Mouse (Mus musculus): ENCODE data around the gene Tmem39b. TPM values are rescaled to one million over a fixed set of nuclear protein-coding genes. Genes with fewer than 3 reads are reported as not detected.
"Not testable (repeated sequence)": the region's sequence is repeated elsewhere in the genome, so short reads cannot be mapped to it uniquely, and the experiment has no call there.

The Tmem39b gene
- polyA plus RNA-seq, 1 experiment from 2014 or later: 13.4 TPM

DNA sequence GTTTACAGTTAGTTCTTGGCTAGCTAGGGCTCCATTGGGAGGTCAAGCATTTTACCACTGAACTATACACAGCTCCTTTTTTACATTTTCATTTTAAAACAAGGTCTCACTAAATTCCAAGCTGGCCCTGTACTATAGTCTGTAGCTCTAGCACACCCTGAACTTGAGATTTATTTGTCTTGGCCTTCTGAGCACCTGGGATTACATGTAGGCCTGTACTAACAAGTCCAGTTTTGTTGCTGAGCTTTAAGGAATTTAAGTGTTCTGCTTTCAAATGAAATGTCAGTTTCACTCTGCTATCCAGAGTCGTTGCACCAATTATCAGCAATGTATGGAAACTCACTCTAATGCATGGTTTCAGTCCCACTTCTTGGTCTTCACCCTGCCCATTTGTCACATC is 39.5 kb upstream of the Tmem39b start:
- H3K36me3 ChIP-seq (ENCODE audit: control insufficient read depth, insufficient read depth, low read length): no peaks in the 10 kb centered on the region
- 69% methylated on average over 1 of the region's 1 CpGs for WGBS
- no peaks in the 10 kb centered on the region for H3K27me3 ChIP-seq (ENCODE audit: control insufficient read depth, insufficient read depth, low read depth, low read length)
- H3K4me2 ChIP-seq (ENCODE audit: low read depth, low read length): no peak overlapping the region
- no peak overlapping the region for H3K9ac ChIP-seq (ENCODE audit: low read length)
- no peak overlapping the region for H3K4me3 ChIP-seq (ENCODE audit: low read length)
- peaks cover 25% of the 10 kb centered on the region for H3K4me1 ChIP-seq (replicated peaks; ENCODE audit: control insufficient read depth, insufficient read depth, low read length)
- no peaks in the 10 kb centered on the region for H3K9me3 ChIP-seq (ENCODE audit: control insufficient read depth, low read length)
- peak overlapping the region; percentile 20 for H3K27ac ChIP-seq (ENCODE audit: low read length)
- ATAC-seq (ENCODE audit: low read depth): no peak

GRCm38 (mm10) chr4:129735485-129735884 is 38.8 kb upstream of the Tmem39b start:
- not testable (repeated sequence) for H3K27me3 ChIP-seq (ENCODE audit: control insufficient read depth, insufficient read depth, low read depth, low read length); H3K9ac ChIP-seq (ENCODE audit: low read length); H3K4me3 ChIP-seq (ENCODE audit: low read length); H3K4me2 ChIP-seq (ENCODE audit: low read depth, low read length); H3K27ac ChIP-seq (ENCODE audit: low read length); ATAC-seq (ENCODE audit: low read depth); H3K36me3 ChIP-seq (ENCODE audit: control insufficient read depth, insufficient read depth, low read length); H3K9me3 ChIP-seq (ENCODE audit: control insufficient read depth, low read length)
- peaks cover 25% of the 10 kb centered on the region for H3K4me1 ChIP-seq (replicated peaks; ENCODE audit: control insufficient read depth, insufficient read depth, low read length)
- 85% methylated on average over 4 of the region's 4 CpGs for WGBS

DNA sequence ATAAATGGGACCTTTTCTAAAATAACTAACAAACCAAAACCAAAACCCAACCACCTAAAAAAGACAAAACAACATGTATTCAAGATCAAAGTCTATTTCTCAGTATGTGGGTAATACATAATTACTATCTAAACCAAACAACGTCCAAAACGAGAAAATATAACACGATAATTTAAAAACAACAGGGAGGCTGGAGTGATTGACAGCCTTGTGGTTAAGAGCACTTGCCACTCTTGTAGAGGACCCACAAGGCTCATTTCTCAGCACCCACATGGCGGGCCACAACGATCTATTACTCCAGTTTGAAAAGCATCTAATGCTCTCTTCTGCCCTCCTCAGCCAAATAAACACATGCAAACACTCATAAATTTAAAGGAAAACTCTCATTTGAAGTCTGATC is 34.8 kb upstream of the Tmem39b start:
- no peak overlapping the region for H3K27ac ChIP-seq (ENCODE audit: low read length)
- H3K9me3 ChIP-seq (ENCODE audit: control insufficient read depth, low read length): no peaks in the 10 kb centered on the region
- peaks cover 4% of the 10 kb centered on the region; the same call in 1 of the 2 replicates for H3K4me1 ChIP-seq (replicated peaks; ENCODE audit: control insufficient read depth, insufficient read depth, low read length)
- no peak for ATAC-seq (ENCODE audit: low read depth)
- no peaks in the 10 kb centered on the region for H3K27me3 ChIP-seq (ENCODE audit: control insufficient read depth, insufficient read depth, low read depth, low read length)
- H3K9ac ChIP-seq (ENCODE audit: low read length): no peak overlapping the region
- peaks cover 17% of the 10 kb centered on the region for H3K36me3 ChIP-seq (ENCODE audit: control insufficient read depth, insufficient read depth, low read length)
- no peak overlapping the region for H3K4me2 ChIP-seq (ENCODE audit: low read depth, low read length)
- no peak overlapping the region for H3K4me3 ChIP-seq (ENCODE audit: low read length)
- 81% methylated on average over 5 of the region's 5 CpGs for WGBS

GRCm38 (mm10) chr4:129716310-129716709 is 19.7 kb upstream of the Tmem39b start:
- 84% methylated on average over 9 of the region's 9 CpGs for WGBS
- H3K4me2 ChIP-seq (ENCODE audit: low read depth, low read length): no peak overlapping the region
- H3K4me1 ChIP-seq (replicated peaks; ENCODE audit: control insufficient read depth, insufficient read depth, low read length): no peaks in the 10 kb centered on the region
- H3K9me3 ChIP-seq (ENCODE audit: control insufficient read depth, low read length): no peaks in the 10 kb centered on the region
- ATAC-seq (ENCODE audit: low read depth): no peak
- no peak overlapping the region for H3K27ac ChIP-seq (ENCODE audit: low read length)
- no peaks in the 10 kb centered on the region for H3K27me3 ChIP-seq (ENCODE audit: control insufficient read depth, insufficient read depth, low read depth, low read length)
- no peak overlapping the region for H3K9ac ChIP-seq (ENCODE audit: low read length)
- no peak overlapping the region for H3K4me3 ChIP-seq (ENCODE audit: low read length)
- peaks cover 60% of the 10 kb centered on the region for H3K36me3 ChIP-seq (ENCODE audit: control insufficient read depth, insufficient read depth, low read length)

DNA sequence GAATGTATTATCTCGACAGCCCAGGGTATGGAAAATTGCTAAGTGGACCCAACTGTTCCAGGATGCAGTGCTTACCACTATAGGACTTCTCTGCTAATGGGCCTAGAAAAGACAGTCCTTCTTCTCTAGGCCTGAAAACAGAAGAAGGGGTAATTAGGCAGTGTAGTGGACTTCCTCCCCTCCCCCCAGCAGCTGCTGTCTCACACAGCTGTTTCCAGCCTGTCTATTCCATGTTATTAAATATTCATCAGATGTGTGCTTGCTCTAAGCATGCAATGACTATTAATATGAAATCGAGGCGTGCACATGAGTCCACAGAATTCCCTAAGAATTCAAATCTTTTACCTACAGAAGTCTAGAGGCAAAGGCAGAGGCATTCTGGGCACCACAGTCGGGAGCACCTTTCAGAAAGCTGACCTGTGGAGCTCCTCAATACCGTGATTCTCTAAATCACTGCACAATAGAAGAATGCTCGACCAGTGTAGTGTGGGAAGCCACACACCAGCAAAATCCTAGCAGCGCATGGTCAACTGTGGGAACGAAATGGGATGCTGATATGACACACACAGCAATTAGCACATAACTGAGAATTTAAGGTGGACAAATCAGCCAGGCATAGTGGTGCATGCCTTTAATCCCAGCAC is 13.0 kb upstream of the Tmem39b start:
- Histone ChIP-seq H3K9ac (ENCODE audit: low read length) (no peak overlapping the region), H3K4me3 (ENCODE audit: low read length) (no peak overlapping the region), H3K27me3 (ENCODE audit: control insufficient read depth, insufficient read depth, low read depth, low read length) (no peaks in the 10 kb centered on the region), H3K4me1 (replicated peaks; ENCODE audit: control insufficient read depth, insufficient read depth, low read length) (no peaks in the 10 kb centered on the region), H3K36me3 (ENCODE audit: control insufficient read depth, insufficient read depth, low read length) (peaks cover 56% of the 10 kb centered on the region), H3K27ac (ENCODE audit: low read length) (no peak overlapping the region), H3K4me2 (ENCODE audit: low read depth, low read length) (no peak overlapping the region), H3K9me3 (ENCODE audit: control insufficient read depth, low read length) (no peaks in the 10 kb centered on the region)
- no peak for ATAC-seq (ENCODE audit: low read depth)
- WGBS: 84% methylated on average over 8 of the region's 8 CpGs

DNA sequence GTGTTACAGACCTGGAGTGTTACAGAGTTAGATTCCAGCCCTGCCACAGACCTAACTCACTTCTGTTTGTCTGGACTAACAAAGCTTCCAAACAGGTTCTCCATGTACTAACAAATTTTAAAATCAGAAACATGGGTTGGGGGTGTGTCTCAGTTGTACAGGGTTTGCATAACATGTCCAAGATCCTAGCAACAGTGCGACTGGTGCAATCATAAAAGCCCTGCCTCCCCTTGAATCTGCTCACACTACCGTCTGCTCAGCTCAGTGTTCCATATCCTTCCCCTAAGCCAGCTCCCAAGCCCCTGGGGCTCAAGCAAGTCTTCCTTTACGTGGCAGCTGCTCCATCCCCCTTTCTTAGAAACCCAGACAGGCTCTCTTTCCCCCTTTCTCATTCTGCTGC is 10.1 kb upstream of the Tmem39b start:
- Histone ChIP-seq H3K36me3 (ENCODE audit: control insufficient read depth, insufficient read depth, low read length) (peaks cover 48% of the 10 kb centered on the region), H3K9ac (ENCODE audit: low read length) (no peak overlapping the region), H3K4me3 (ENCODE audit: low read length) (no peak overlapping the region), H3K27ac (ENCODE audit: low read length) (no peak overlapping the region), H3K27me3 (ENCODE audit: control insufficient read depth, insufficient read depth, low read depth, low read length) (no peaks in the 10 kb centered on the region), H3K4me2 (ENCODE audit: low read depth, low read length) (no peak overlapping the region), H3K4me1 (replicated peaks; ENCODE audit: control insufficient read depth, insufficient read depth, low read length) (peaks cover 16% of the 10 kb centered on the region), H3K9me3 (ENCODE audit: control insufficient read depth, low read length) (no peaks in the 10 kb centered on the region)
- whole genome bisulfite sequencing: 79% methylated on average over 3 of the region's 3 CpGs
- no peak for ATAC-seq (ENCODE audit: low read depth)

GRCm38 (mm10) chr4:129702454-129702853 is 5.8 kb upstream of the Tmem39b start:
- Histone ChIP-seq H3K36me3 (ENCODE audit: control insufficient read depth, insufficient read depth, low read length) (peaks cover 18% of the 10 kb centered on the region), H3K4me3 (ENCODE audit: low read length) (no peak overlapping the region), H3K9me3 (ENCODE audit: control insufficient read depth, low read length) (no peaks in the 10 kb centered on the region), H3K9ac (ENCODE audit: low read length) (0 out of 2 replicates have a peak overlapping the region, but pooled peaks have one; percentile 8), H3K27me3 (ENCODE audit: control insufficient read depth, insufficient read depth, low read depth, low read length) (no peaks in the 10 kb centered on the region), H3K27ac (ENCODE audit: low read length) (peak overlapping the region; percentile 76), H3K4me1 (replicated peaks; ENCODE audit: control insufficient read depth, insufficient read depth, low read length) (peaks cover 21% of the 10 kb centered on the region), H3K4me2 (ENCODE audit: low read depth, low read length) (no peak overlapping the region)
- ATAC-seq (ENCODE audit: low read depth): peak; percentile 91
- WGBS: 10% methylated on average over 11 of the region's 11 CpGs

DNA sequence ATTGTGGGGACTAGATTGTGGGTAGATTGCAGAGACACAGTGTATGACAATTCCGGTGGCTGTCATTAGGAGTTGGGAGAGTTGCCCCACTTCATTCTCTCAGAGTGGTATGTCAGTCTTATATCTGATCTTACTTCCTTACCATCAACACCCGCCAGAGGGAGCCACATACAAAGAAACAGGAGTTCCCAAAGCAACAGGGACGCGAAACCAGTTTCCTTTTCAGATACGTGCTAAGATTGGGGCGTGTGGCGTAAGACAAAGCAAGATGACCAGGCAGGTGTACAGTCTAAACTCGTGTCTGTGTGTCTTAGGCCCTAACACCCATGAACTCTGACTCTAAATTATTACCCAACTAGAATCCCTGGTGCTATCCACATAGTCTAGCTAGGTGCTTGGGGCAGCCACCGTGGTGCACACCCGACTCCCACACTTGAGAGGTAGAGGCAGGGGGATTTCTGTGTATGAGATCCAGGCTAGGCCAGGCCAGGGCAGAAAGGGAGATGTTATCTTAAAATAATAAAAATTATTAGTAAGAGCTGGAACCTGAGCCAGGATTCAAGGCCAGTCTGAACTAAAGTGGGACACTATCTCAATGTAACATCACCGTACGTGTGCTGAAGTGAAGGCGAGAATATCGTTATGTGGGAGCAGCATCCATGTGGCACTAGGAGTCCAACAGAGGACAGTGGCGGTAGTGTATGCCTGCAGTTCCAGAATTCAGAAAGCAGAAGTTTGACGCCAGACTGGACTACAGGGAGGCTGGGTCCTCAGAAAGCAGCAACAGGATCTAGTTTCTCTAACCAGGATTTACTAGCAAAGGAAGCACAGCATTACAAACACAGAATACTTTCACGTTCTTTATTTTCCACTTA is 5.1 kb upstream of the Tmem39b start:
- peak overlapping the region; percentile 39 for H3K9ac ChIP-seq (ENCODE audit: low read length)
- peak overlapping the region; percentile 23 for H3K4me3 ChIP-seq (ENCODE audit: low read length)
- H3K4me1 ChIP-seq (replicated peaks; ENCODE audit: control insufficient read depth, insufficient read depth, low read length): peaks cover 24% of the 10 kb centered on the region
- peaks cover 18% of the 10 kb centered on the region for H3K36me3 ChIP-seq (ENCODE audit: control insufficient read depth, insufficient read depth, low read length)
- 43% methylated on average over 17 of the region's 17 CpGs for WGBS
- peak; percentile 16; the same call in 1 of the 2 replicates for ATAC-seq (ENCODE audit: low read depth)
- peak overlapping the region; percentile 31; the same call in 1 of the 2 replicates for H3K4me2 ChIP-seq (ENCODE audit: low read depth, low read length)
- peak overlapping the region; percentile 76 for H3K27ac ChIP-seq (ENCODE audit: low read length)
- H3K27me3 ChIP-seq (ENCODE audit: control insufficient read depth, insufficient read depth, low read depth, low read length): no peaks in the 10 kb centered on the region
- H3K9me3 ChIP-seq (ENCODE audit: control insufficient read depth, low read length): no peaks in the 10 kb centered on the region

- H3K9ac ChIP-seq (ENCODE audit: low read length); ATAC-seq (ENCODE audit: low read depth); H3K4me2 ChIP-seq (ENCODE audit: low read depth, low read length); H3K27me3 ChIP-seq (ENCODE audit: control insufficient read depth, insufficient read depth, low read depth, low read length); H3K4me3 ChIP-seq (ENCODE audit: low read length); H3K27ac ChIP-seq (ENCODE audit: low read length); H3K9me3 ChIP-seq (ENCODE audit: control insufficient read depth, low read length): not testable (repeated sequence)
- peaks cover 14% of the 10 kb centered on the region for H3K36me3 ChIP-seq (ENCODE audit: control insufficient read depth, insufficient read depth, low read length)
- peaks cover 26% of the 10 kb centered on the region for H3K4me1 ChIP-seq (replicated peaks; ENCODE audit: control insufficient read depth, insufficient read depth, low read length)
- 89% methylated on average over 6 of the region's 6 CpGs for WGBS
Measured at GRCm38 (mm10) chr4:129700661-129701060, 4.0 kb upstream of the Tmem39b start.

All from lung, embryonic 16.5 days (tissue).